Mouse (Mus musculus): ENCODE data around the gene S1pr2. TPM values are rescaled to one million over a fixed set of nuclear protein-coding genes. Genes with fewer than 3 reads are reported as not detected.
A peak's percentile ranks its signal among the peaks of the same experiment; 100 is the strongest.

Gene S1pr2
- polyA plus RNA-seq, 1 experiment from 2014 or later: 53.0 TPM

DNA sequence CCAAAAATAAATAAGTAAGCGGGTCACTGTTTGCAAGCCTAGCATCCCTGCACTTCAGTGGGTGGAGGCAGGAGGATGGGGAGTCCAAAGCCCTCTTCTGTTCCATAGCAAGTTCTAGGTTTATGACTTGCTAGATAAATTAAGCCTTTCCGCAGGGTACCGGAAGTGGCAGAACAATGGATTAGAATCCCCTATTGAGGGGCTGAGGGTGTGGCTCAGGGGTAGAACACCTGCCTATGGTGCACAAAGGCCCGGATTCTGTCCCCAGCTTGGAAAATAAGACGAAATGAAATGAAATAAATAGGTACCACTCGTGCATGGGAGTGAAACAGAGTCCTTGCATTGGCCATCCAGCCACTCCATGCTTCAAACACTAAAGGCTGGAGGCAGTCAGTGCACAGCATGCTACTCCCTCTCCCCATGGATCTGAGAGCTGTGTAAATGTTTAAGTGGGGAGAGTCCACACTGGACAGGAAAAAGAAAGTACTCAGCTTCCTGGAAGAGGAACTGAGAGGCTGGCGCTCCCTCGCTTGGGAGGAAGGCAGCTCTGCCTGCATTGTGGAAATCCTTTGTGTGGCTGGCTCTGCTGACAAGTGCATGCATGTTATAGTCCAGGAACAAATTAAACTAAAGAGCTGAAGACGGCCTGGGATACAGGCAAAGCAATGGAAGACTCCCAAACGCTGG, 2.0 kb upstream of the S1pr2 start:
- Histone ChIP-seq H3K4me3 (no peak overlapping the region), H3K27me3 (no peaks in the 10 kb centered on the region), H3K4me2 (replicated peaks) (no peak overlapping the region), H3K9me3 (no peaks in the 10 kb centered on the region), H3K27ac (no peak overlapping the region), H3K4me1 (peaks cover 33% of the 10 kb centered on the region), H3K9ac (no peak overlapping the region), H3K36me3 (no peaks in the 10 kb centered on the region)
- WGBS: 58% methylated on average over 10 of the region's 10 CpGs
- no peak for ATAC-seq (ENCODE audit: insufficient number of reproducible peaks, insufficient read depth, low FRiP score, low TSS enrichment)

DNA sequence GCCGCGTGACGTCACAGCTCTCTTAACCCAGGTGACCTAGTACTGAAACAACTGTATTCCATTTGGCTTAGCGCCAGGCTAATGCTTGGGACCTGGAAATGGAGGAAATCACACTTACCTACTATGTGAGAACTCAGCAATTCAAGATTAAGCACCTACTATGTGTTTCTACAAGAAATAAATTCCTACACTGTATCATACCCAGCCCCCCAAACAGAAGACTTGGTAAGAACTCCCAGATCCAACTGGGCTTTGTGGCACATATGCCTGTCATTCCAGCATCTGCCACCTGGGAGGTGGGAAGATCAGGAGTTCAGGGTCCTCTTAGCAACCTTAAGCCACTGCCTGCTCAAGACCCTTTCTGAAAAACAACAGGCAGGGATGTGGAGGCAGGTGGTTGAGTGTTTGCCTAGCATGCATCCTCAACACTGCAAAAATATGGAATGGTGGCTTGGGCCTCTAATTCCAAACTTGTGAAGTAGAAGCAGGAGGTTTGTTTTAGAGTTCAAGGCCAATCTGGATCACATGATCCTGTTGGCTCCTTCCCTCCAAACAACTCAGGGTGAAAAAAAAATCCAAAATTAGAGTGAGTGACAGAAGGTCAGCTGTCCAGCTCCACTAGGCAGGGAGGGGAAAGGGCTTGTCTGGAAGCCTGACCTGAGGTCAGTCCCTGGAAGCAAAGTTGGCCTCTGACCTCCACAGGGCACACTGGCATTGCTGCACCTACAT, 544 bp upstream of the S1pr2 start:
- 1% methylated on average over 4 of the region's 4 CpGs for WGBS
- H3K27me3 ChIP-seq: no peaks in the 10 kb centered on the region
- peak overlapping the region; percentile 82 for H3K4me2 ChIP-seq (replicated peaks)
- peaks cover 40% of the 10 kb centered on the region for H3K4me1 ChIP-seq
- peak overlapping the region; percentile 99 for H3K27ac ChIP-seq
- H3K9ac ChIP-seq: peak overlapping the region; percentile 90; the same call in 1 of the 2 replicates
- H3K36me3 ChIP-seq: no peaks in the 10 kb centered on the region
- no peaks in the 10 kb centered on the region for H3K9me3 ChIP-seq
- no peak for ATAC-seq (ENCODE audit: insufficient number of reproducible peaks, insufficient read depth, low FRiP score, low TSS enrichment)
- H3K4me3 ChIP-seq: peak overlapping the region; percentile 86

DNA sequence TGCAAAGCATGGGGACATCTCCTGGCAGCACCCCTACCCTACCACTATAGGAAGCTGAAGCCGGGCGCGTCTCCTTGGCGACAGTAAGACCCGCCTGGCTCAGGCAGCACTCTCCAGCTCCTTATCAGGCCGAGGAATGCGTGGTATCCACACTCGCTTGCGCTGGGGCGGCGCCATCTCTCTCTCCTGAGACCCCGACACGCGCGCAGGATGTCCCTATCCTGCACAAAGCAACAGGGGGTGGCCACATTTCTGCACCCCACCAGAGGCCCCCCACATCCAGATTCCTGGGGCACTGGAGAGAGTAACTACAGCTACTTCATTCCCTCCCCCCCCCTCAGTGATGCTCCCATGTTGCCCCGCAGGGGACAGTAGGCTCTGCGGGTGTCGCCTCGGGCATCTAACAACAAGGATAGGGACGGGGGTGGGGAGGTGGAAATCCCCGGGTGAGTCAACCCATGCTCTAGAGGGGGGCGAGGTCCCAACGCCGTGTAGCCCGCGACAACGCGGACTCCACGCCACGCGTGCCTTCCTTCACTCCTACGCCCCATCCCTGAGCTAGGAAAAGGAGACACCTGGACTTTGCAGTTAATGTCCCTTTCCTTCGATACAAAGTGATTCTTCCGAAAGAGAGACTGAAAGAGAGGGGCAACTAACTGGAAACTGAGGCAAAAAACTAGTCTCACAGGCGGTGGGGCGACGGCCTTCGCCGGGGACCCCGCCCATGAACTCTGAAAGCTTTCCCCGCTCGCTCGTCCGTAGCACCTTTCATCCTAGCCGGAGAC, 958 bp downstream of the S1pr2 start:
- Histone ChIP-seq H3K9me3 (no peaks in the 10 kb centered on the region), H3K4me3 (peak overlapping the region; percentile 86), H3K9ac (peak overlapping the region; percentile 90), H3K4me1 (peaks cover 55% of the 10 kb centered on the region), H3K27me3 (no peaks in the 10 kb centered on the region), H3K27ac (peak overlapping the region; percentile 99), H3K4me2 (replicated peaks) (peak overlapping the region; percentile 82), H3K36me3 (peaks cover under 1% of the 10 kb centered on the region; the same call in 1 of the 2 replicates)
- no peak for ATAC-seq (ENCODE audit: insufficient number of reproducible peaks, insufficient read depth, low FRiP score, low TSS enrichment)
- WGBS: under 1% methylated on average over 45 of the region's 45 CpGs

DNA sequence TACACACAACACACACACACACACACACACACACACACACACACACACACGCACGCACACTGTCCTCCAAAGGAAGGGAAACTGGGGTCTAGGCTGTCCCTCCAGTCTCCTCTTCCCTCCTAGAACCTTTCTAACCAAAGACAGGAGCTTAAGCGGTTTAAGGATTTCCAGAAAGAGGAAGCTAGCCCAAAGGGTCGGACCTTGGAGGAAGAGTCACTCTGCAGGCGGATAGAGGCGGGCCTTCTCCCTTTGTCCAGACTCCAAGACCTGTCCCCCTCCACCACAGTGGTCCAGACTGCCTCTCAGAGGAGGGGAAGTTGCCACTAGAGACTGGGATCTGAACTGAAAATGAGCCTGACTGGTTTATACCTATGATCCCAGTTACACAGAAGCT, 2.9 kb downstream of the S1pr2 start:
- Histone ChIP-seq H3K27me3 (no peaks in the 10 kb centered on the region), H3K36me3 (peaks cover 10% of the 10 kb centered on the region), H3K4me3 (peak overlapping the region; percentile 86), H3K27ac (peak overlapping the region; percentile 93), H3K9ac (peak overlapping the region; percentile 51; the same call in 1 of the 2 replicates), H3K4me1 (peaks cover 51% of the 10 kb centered on the region), H3K4me2 (replicated peaks) (peak overlapping the region; percentile 82), H3K9me3 (no peaks in the 10 kb centered on the region)
- 38% methylated on average over 6 of the region's 6 CpGs for WGBS
- no peak for ATAC-seq (ENCODE audit: insufficient number of reproducible peaks, insufficient read depth, low FRiP score, low TSS enrichment)

DNA sequence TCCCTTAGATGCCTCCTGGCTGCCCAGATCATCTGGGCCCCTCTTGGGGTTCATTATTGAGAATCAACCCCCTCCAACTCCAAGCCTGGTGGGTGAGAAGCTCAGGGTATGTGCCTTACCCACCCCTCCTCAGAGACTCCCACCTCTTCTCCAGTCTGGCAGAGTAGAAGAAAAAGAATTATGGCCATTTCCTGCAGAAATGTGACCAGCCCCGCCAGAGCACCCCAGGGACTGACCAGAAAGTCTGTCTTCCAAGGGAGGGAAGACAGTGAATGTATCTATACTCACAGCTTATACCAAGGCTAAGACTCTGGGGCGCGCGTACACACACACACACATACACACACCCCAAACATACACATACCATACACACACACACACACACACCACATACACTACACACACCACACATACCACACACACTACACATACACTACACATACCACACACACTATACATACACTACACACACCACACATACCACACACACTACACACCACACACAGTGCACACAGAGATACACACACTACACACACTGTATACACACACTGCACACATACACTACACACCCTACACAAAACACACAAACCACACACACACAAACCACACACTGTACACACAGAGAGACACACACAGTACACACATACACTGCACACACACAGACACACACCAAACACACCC, 3.4 kb downstream of the S1pr2 start:
- peak overlapping the region; percentile 86 for H3K4me3 ChIP-seq
- no peaks in the 10 kb centered on the region for H3K9me3 ChIP-seq
- no peak for ATAC-seq (ENCODE audit: insufficient number of reproducible peaks, insufficient read depth, low FRiP score, low TSS enrichment)
- peak overlapping the region; percentile 82 for H3K4me2 ChIP-seq (replicated peaks)
- peak overlapping the region; percentile 51 for H3K9ac ChIP-seq
- 68% methylated on average over 4 of the region's 4 CpGs for WGBS
- H3K27ac ChIP-seq: peak overlapping the region; percentile 93
- no peaks in the 10 kb centered on the region for H3K27me3 ChIP-seq
- peaks cover 51% of the 10 kb centered on the region for H3K4me1 ChIP-seq
- peaks cover 15% of the 10 kb centered on the region for H3K36me3 ChIP-seq

DNA sequence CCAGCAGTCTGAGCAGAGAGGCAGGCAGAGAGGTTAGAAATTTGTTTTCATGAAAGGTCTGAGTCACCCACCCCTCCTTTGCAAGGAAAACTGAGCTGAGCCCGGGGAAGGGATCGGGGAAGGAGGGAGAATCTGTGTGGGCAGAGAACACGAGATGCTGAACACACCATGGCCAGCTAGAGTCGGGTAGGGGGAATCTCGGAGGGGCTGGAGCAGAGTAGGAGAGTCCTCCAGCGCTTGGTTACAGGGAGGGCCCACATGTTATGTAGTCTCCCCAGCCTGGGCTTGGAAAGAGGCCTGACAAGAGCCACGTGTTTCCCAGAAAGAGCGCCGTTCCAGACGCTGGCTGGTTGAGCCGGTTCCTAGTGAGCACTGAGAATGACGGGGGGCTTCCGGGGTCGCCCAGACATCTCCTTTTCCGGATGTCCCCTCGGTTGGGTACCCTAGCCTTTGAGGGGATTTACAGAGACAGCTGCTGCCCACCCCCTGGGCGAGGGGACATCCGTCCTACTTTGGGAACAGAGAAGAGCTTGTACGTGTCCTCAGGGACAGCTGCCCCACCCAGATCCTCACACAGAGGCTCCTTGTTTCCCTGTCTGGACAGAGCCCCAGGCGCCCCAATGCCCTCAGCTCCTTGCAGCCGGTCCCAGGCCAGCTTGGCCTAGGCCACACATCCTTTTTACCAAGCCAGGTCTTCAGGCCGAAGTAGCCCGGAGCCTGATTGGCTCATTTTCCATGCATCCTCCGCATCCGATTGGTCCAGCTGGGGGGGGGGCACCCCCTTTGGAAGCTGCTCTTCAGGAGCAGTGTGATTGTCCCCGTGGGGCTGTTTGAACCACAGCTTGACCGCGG, 4.2 kb downstream of the S1pr2 start:
- Histone ChIP-seq H3K9me3 (no peaks in the 10 kb centered on the region), H3K27ac (peak overlapping the region; percentile 93), H3K27me3 (no peaks in the 10 kb centered on the region), H3K4me3 (peak overlapping the region; percentile 86), H3K9ac (peak overlapping the region; percentile 51), H3K4me1 (peaks cover 51% of the 10 kb centered on the region), H3K4me2 (replicated peaks) (peak overlapping the region; percentile 82), H3K36me3 (peaks cover 23% of the 10 kb centered on the region)
- WGBS: 8% methylated on average over 28 of the region's 28 CpGs
- ATAC-seq (ENCODE audit: insufficient number of reproducible peaks, insufficient read depth, low FRiP score, low TSS enrichment): peak; percentile 64

DNA sequence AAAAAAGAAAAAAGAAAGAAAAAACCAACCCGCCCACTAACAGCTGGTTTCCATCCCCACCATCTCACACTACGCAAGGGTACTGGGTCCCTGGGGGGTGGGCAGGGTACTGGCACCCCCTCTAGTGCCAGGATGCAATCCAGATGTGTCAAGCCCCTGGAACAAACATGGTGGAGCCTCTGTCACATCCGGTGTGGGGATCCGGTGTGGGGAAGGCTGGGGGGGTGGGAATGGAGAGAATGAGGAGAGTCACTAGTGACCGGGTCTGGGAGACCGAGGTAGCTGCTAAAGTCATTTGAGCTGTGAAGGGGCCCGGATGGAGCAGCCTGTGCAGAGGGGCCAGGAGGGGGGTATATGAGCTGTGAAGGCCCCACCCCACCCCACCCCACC, 4.8 kb downstream of the S1pr2 start:
- WGBS: 14% methylated on average over 7 of the region's 7 CpGs
- H3K27me3 ChIP-seq: no peaks in the 10 kb centered on the region
- peaks cover 29% of the 10 kb centered on the region for H3K36me3 ChIP-seq
- peaks cover 51% of the 10 kb centered on the region for H3K4me1 ChIP-seq
- no peaks in the 10 kb centered on the region for H3K9me3 ChIP-seq
- peak; percentile 58 for ATAC-seq (ENCODE audit: insufficient number of reproducible peaks, insufficient read depth, low FRiP score, low TSS enrichment)
- H3K27ac ChIP-seq: peak overlapping the region; percentile 93
- peak overlapping the region; percentile 82 for H3K4me2 ChIP-seq (replicated peaks)
- peak overlapping the region; percentile 51 for H3K9ac ChIP-seq
- H3K4me3 ChIP-seq: peak overlapping the region; percentile 86

DNA sequence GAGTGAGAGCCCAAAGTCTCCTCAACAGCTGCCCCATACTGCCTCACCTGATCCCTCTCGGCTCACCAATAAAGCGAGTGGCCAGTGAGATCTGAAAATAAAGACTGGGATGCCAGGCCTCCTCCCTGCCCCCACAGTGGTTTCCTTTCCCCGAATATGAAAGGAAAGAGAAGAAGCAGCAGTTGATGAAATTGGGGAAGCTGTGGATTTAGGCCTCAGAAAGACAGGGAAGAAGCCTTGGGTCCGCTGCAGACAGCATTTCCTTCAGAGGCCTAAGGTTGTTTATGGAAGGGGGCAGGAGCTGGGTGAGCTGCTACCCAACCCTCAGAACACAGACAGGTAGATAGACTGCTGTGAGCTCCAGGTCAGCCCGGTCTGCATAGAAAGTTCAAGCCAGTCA, 9.8 kb downstream of the S1pr2 start:
- Histone ChIP-seq H3K27me3 (no peaks in the 10 kb centered on the region), H3K36me3 (peaks cover 60% of the 10 kb centered on the region), H3K4me1 (peaks cover 12% of the 10 kb centered on the region), H3K4me3 (no peak overlapping the region), H3K9me3 (no peaks in the 10 kb centered on the region), H3K27ac (no peak overlapping the region), H3K4me2 (replicated peaks) (no peak overlapping the region), H3K9ac (no peak overlapping the region)
- no peak for ATAC-seq (ENCODE audit: insufficient number of reproducible peaks, insufficient read depth, low FRiP score, low TSS enrichment)
- WGBS: 85% methylated on average over 5 of the region's 5 CpGs

DNA sequence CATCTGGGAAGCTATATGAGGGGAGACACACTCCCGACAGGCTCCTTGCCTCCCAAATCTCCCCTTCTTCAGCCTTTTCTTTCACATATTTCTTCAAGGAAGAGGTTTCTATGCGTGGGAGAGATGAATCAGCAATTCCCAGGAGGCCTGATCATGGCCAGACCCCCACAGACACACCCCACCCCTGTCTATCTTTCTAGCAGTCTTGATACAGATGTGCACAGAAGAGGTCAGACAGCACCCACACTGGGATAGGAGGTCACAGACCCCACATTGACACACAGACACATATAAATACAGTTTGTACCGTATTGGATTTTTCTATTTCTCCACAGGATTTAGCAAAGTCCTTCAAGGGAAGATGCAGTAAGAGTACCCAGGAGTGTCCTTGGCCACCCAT, 10.6 kb downstream of the S1pr2 start:
- 88% methylated on average over 3 of the region's 3 CpGs for WGBS

DNA sequence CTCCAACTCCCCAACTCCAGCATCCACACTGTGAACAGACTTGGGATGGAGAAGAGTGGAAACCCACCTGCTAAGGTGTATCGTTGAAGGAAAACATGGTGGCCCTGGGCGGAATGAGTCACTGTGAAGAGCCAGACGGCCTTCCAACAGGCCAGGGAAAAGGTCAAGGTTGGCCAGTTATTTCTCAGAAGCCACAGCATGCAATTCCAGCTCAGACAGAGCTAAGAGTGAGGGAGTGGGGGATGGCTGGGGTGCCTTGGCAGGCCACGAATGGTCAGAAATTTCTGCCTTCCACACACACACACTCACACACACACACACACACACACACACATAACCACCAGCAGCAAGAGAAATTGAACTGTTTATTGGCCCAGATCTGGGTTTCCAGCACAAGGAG, 11.0 kb downstream of the S1pr2 start:
- Histone ChIP-seq H3K4me3 (no peak overlapping the region), H3K36me3 (peaks cover 58% of the 10 kb centered on the region), H3K9me3 (no peaks in the 10 kb centered on the region), H3K9ac (no peak overlapping the region), H3K4me1 (0 out of 2 replicates have a peak, but pooled peaks cover under 1% of the 10 kb centered on the region), H3K27me3 (no peaks in the 10 kb centered on the region), H3K27ac (no peak overlapping the region), H3K4me2 (replicated peaks) (no peak overlapping the region)
- no peak for ATAC-seq (ENCODE audit: insufficient number of reproducible peaks, insufficient read depth, low FRiP score, low TSS enrichment)
- WGBS: 91% methylated on average over 4 of the region's 4 CpGs

More for the DNA sequence above, 10.6 kb downstream of the S1pr2 start:
- Histone ChIP-seq H3K4me1 (peaks cover 5% of the 10 kb centered on the region), H3K27me3 (no peaks in the 10 kb centered on the region), H3K36me3 (peaks cover 60% of the 10 kb centered on the region), H3K9me3 (no peaks in the 10 kb centered on the region), H3K27ac (no peak overlapping the region), H3K9ac (no peak overlapping the region), H3K4me3 (no peak overlapping the region), H3K4me2 (replicated peaks) (no peak overlapping the region)
- ATAC-seq (ENCODE audit: insufficient number of reproducible peaks, insufficient read depth, low FRiP score, low TSS enrichment): no peak

All from embryonic facial prominence, embryonic 12.5 days (tissue).